Mouse (Mus musculus): Measurements from ENCODE around the gene Smim17.
A peak's percentile ranks its signal among the peaks of the same experiment; 100 is the strongest.
"Not testable (repeated sequence)": the region's sequence is repeated elsewhere in the genome, so short reads cannot be mapped to it uniquely, and the experiment has no call there.

The Smim17 gene

DNA sequence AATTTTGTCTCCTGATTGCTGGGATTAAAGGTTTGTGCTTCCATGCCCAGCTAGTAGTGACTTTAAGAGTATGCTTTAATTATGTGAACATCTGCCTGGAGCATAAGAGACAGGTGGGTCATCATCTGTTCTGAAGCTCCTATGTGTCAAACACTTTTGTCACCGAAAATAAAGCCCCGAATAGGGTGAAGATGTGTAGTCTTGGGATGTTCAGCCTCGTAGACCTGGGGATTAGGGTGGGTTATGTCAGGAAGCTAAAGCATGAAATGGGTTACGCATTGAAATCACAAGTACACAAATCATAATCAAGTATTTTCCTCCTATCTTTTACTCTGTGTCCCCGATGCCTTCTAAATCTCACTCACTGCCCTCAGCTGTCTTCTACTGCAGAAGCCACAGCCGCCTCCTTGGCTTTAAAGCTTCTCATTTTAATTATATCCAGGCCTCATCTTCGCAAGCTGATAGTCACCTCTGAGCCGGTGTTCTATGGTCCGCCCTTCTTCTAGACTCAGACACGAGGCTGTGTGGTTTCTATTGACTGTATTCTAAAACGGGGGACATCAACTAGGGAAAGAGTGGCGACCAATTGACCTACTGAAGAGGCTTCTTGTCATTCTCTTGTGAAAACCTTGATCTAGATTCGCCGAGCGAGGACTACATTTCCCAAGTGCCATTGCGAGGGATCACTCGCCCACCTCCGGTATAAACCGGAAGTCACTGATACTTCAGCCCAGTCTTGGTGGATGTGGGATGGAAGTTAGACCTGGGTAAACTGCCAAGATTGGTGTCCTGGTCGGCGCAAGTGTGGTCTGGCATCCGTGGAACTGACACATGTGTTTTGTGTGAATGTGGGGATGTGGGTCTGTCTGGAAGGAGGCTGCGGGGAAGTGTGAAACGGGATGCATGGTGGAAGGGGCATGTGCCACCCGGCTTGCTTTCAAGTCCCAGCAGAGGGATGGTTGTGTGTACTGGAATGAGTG lies at the start of gene Smim17:
TSS of gene Smim17 (plus strand) at position 720 of the 980 bp plus-strand sequence.
- DNase-seq (ENCODE audit: low spot score in 2 of 2) = peak in 1 of 2 experiments; percentile 56

DNA sequence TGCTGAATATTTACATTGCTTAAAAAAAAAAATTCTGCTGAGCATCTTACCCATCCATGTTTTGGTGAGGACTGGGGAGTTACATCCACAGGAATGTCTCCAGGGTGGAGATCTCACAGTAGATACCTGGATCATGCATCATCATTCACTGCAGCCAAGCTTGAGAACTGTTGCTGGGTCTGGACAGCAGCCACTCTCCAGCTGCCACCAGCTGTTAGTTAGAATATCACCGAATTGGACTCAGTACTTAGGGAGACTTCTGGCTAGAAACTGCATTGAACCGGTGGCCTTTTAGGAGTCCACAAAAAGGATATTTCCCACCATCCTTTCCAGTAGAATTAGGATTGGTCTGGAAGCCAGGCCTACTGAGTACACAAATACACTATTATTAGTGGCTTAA lies 40.4 kb upstream of the Smim17 start:
- DNase-seq (ENCODE audit: low spot score in 2 of 2) = no peak

GRCm38 (mm10) chr7:6358937-6359590 lies 39.5 kb upstream of the Smim17 start:
- DNase-seq (ENCODE audit: low spot score in 2 of 2) = no peak

DNA sequence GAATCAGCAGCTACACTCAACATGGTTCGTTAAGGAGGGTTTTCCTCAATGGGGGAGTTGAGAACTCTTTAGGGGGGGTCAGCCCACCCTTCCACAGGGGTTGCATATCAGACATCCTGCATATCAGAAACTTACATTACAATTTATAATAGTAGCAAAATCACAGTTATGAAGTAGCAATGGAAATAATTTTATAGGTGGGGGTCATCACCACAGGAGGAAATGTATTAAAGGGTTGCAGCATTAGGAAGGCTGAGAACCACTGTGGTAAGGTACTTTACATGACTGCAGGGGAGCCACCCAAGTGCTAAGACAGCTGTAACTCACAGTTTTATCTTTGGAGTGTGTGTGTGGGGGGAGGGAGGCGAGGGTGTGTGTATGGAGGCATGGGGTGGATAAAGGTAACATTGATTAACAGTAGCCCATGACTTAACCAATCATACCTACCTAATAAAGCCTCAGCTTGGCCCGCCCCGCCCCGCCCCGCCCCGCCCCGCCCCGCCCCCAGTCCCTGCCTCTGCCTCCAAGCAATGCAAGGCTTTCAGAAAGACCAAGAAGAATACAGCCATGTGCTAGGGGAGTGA lies 37.9 kb upstream of the Smim17 start:
- DNase-seq (ENCODE audit: low spot score in 2 of 2) = no peak

- no peak for DNase-seq (ENCODE audit: low spot score in 2 of 2)
Observed at GRCm38 (mm10) chr7:6361756-6362155, 36.8 kb upstream of the Smim17 start.

DNA sequence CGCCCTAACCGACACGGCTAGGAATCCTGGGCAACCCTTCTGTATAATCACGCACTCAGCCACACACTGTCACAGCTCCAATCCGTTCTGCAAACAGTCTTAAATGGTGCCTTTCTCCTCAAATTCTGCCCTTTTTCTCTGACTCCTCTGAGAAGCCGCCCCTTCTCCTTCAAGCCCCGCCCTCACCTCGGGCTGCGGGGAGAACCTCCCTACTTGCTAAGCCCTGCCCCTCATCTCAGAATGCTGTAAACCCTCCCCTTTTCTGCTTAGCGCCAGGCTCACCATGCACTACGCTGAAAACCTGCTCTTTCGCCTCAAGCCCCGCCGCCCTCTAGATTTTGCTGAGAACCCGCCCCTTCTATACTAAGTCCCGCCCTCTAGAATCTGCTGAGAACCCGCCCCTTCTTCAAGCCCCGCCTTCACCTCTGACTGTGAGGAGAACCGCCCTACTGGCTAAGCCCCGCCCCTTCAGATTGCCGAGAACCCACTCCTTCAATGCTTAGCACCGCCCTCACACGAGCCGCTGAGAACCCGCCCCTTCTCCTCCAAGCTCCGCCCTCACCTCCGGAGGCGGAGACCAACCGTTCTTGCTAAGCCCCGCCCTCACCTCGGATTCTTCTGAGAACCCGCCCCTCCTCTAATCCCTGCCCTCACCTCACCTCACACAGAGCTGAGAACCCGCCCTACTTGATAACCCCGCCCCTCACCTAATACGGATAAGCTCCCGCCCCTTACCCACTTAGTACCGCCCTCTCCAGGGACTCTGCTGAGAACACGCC lies 36.1 kb upstream of the Smim17 start:
- DNase-seq (ENCODE audit: low spot score in 2 of 2) = peak; percentile 88 to 95

- peak in 1 of 2 experiments; percentile 41 for DNase-seq (ENCODE audit: low spot score in 2 of 2)
Observed at GRCm38 (mm10) chr7:6363047-6363488, 35.4 kb upstream of the Smim17 start, which contains the start of gene Zfp78. TSS of gene Zfp78 (plus strand) at chr7:6363280.

DNA sequence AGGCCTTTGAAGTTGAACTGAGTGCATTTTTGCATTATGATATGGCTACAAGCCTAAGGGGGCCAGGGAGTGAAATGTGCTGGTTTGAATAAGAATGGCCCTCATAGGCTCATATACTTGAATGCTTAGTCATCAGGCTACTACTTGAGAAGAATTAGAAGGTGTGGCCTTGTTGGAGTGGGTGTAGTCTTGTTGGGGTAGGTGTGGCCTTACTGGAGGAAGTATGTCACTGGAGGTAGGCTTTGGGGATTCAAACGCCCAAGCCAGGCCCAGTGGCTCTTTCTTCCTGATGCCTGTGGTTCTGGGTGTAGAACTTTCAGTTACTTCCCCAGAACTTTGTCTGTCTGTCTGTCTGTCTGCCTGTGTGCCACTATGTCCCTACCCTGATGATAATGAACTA lies 33.8 kb upstream of the Smim17 start:
- no peak for DNase-seq (ENCODE audit: low spot score in 2 of 2)

- no peak for DNase-seq (ENCODE audit: low spot score in 2 of 2)
Observed at GRCm38 (mm10) chr7:6367185-6367584, 31.3 kb upstream of the Smim17 start.

GRCm38 (mm10) chr7:6368146-6368545 lies 30.4 kb upstream of the Smim17 start:
- DNase-seq (ENCODE audit: low spot score in 2 of 2) = not testable (repeated sequence)

- no peak for DNase-seq (ENCODE audit: low spot score in 2 of 2)
Observed at GRCm38 (mm10) chr7:6369460-6369859, 29.1 kb upstream of the Smim17 start.

DNA sequence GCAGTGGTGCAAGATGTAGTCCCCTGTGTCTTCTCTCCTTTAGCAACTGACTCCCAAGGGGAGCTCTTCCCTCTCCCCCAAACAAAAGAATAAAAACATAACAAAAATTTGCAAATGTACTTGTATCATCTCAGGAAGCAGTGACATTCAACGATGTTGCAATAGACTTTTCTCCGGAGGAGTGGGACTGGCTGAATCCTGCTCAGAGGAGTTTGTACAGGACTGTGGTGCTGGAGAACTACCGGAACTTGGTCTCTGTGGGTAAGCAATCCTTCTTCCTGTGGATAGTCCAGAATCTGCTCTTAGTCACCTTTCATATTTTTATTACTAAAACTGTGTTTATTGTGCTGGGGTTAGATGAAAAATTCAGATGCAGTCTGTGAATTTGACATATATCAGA lies 25.5 kb upstream of the Smim17 start:
- DNase-seq (ENCODE audit: low spot score in 2 of 2) = no peak

DNA sequence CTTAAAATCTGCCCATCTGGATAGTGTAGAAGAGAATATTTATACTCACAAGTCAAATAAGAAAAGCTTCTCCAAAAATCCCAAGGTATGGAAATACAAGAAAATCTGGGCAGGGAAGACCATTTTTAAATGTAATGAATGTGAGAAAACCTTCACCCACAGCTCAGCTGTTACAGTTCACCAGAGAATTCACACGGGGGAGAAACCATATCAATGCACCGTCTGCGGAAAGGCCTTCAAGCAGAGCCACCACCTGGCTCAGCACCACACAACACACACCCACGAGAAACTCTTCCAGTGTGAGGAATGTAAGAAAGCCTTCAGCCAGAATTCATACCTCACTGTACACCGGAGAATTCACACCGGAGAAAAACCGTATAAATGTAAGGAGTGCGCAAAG lies 20.1 kb upstream of the Smim17 start:
- no peak for DNase-seq (ENCODE audit: low spot score in 2 of 2)

GRCm38 (mm10) chr7:6381431-6381830 lies 17.1 kb upstream of the Smim17 start:
- no peak for DNase-seq (ENCODE audit: low spot score in 2 of 2)

GRCm38 (mm10) chr7:6383044-6383455 lies 15.5 kb upstream of the Smim17 start, which contains the start of gene Zfp28:
TSS of gene Zfp28 (plus strand) at chr7:6383295.
- DNase-seq (ENCODE audit: low spot score in 2 of 2) = peak; percentile 89 to 92

DNA sequence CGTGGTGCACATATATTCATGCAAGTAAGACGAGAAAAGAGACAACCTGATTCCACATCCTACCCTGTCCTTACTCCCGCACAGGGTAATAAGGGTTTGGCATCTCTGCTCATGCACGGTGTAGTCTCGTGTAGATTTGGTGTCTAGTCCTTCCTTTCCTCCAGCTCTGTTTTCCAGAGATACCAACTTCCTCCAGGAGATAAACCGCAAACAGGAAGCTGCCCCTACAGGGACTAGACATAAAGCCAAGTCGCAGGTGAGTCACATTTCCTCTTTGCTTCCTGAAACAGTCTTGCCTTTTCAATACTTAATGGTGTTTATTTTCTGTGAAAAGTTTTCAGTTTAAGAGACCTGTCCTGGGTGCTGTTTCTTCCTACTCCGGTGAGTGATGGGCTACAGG lies 14.5 kb upstream of the Smim17 start:
- no peak for DNase-seq (ENCODE audit: low spot score in 2 of 2)

GRCm38 (mm10) chr7:6386995-6387394 lies 11.5 kb upstream of the Smim17 start:
- no peak for DNase-seq (ENCODE audit: low spot score in 2 of 2)

- no peak for DNase-seq (ENCODE audit: low spot score in 2 of 2)
Observed at GRCm38 (mm10) chr7:6388971-6389370, 9.5 kb upstream of the Smim17 start.

- DNase-seq (ENCODE audit: low spot score in 2 of 2) = no peak
Observed at GRCm38 (mm10) chr7:6389449-6389848, 9.1 kb upstream of the Smim17 start.

- peak; percentile 64 to 72 for DNase-seq (ENCODE audit: low spot score in 2 of 2)
Observed at GRCm38 (mm10) chr7:6410043-6410442, 11.5 kb downstream of the Smim17 start, which contains the start of gene Gm20715. TSS of gene Gm20715 (plus strand) at chr7:6410277.

All from cerebellum, postnatal 4 days (tissue).